Mouse (Mus musculus): ENCODE measurements around the gene Dlgap1.

- TF ChIP-seq CTCF (IDR thresholded peaks at IDR 0.05; ENCODE audit: low read depth), result no peak
- TF ChIP-seq EP300 (IDR thresholded peaks at IDR 0.05; ENCODE audit: low read depth), result no peak
Measured at GRCm38 (mm10) chr17:70734728-70735127, 765.9 kb downstream of the Dlgap1 start.
